Mouse (Mus musculus) C2C12 (cell line): ENCODE measurements at regions not wholly inside any gene's neighbourhood (a gene's known extent, or its start where the extent isn't known, plus 50 kb on each side); places are given as distances from the start of the nearest gene placed in this dataset.

Experiments used
- H3K27me3 ChIP-seq: one replicate; pipeline ENCODE4 v1.6.1; 2011; ENCODE audit not compliant: control insufficient read depth, insufficient read depth, insufficient read length
- H3K36me3 ChIP-seq: one replicate; pipeline ENCODE4 v1.6.1; 2011; ENCODE audit not compliant: control insufficient read depth, insufficient read depth
- H3K4me3 ChIP-seq: one replicate; pipeline ENCODE4 v1.5.1; 2011; ENCODE audit warnings: mild to moderate bottlenecking, control low read depth; ENCODE audit not compliant: poor library complexity, insufficient read depth, severe bottlenecking
- H3K79me2 ChIP-seq: one replicate; pipeline ENCODE4 v1.6.1; 2011; ENCODE audit not compliant: control insufficient read depth, insufficient read depth
- H3K79me3 ChIP-seq: one replicate; pipeline ENCODE4 v1.6.1; 2011; ENCODE audit warnings: low read depth, control low read depth
- H3ac ChIP-seq: one replicate; pipeline ENCODE3; 2011; ENCODE audit warnings: low read depth; ENCODE audit not compliant: control insufficient read depth, insufficient read length
- CEBPB ChIP-seq: IDR thresholded peaks from one replicate; pipeline ENCODE4 v1.6.1; 2011; ENCODE audit warnings: low read depth, mild to moderate bottlenecking, control low read depth, moderate library complexity
- CTCF ChIP-seq: IDR thresholded peaks from one replicate; pipeline ENCODE4 v1.5.1; 2011; ENCODE audit not compliant: control insufficient read depth, insufficient read depth, insufficient read length
- FOSL1 ChIP-seq: IDR thresholded peaks from one replicate; pipeline ENCODE4 v1.8.0; 2011; ENCODE audit warnings: mild to moderate bottlenecking, low read length; ENCODE audit not compliant: poor library complexity, insufficient read depth, severe bottlenecking
- MAX ChIP-seq: IDR thresholded peaks from one replicate; pipeline ENCODE4 v1.6.1; 2011; ENCODE audit warnings: mild to moderate bottlenecking, control low read depth
- MYOD1 ChIP-seq: IDR thresholded peaks from one replicate; pipeline ENCODE4 v1.6.1; 2011; ENCODE audit warnings: low read depth; ENCODE audit not compliant: control insufficient read depth, insufficient read length
- MYOG ChIP-seq: IDR thresholded peaks from one replicate; pipeline ENCODE4 v1.6.1; 2011; ENCODE audit not compliant: control insufficient read depth, insufficient read length; ENCODE audit errors: extremely low read depth
- USF1 ChIP-seq: IDR thresholded peaks from one replicate; pipeline ENCODE4 v1.6.1; 2011; ENCODE audit warnings: low read depth, mild to moderate bottlenecking, control low read depth, moderate library complexity

DNA sequence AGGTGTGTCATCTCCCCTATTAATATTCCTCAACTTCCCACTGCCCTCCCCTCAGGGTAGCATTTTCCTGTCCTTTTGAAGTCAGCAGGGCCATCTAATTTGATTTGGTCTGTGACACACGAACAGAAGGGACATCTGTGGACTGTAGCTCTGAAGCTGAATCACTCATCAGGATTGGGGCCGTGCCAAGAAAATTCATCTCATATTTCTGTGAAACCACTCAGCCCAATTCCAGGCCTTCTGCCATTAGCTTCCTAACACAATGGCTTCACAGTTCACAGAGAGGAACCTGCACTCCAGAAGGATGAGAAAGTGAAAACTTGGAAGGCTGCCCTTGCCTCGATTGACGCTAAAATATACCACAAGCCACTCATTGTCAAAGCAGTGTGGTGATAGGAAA, 86.1 kb downstream of the Abhd5 start:
- TF ChIP-seq MAX (no peak), CTCF (no peak)
- Histone ChIP-seq H3K36me3 (no peaks in the 10 kb centered on the region), H3K79me3 (no peaks in the 10 kb centered on the region), H3K27me3 (peaks cover 4% of the 10 kb centered on the region), H3K79me2 (no peaks in the 10 kb centered on the region), H3K4me3 (no peak overlapping the region), H3ac (no peak overlapping the region)

DNA sequence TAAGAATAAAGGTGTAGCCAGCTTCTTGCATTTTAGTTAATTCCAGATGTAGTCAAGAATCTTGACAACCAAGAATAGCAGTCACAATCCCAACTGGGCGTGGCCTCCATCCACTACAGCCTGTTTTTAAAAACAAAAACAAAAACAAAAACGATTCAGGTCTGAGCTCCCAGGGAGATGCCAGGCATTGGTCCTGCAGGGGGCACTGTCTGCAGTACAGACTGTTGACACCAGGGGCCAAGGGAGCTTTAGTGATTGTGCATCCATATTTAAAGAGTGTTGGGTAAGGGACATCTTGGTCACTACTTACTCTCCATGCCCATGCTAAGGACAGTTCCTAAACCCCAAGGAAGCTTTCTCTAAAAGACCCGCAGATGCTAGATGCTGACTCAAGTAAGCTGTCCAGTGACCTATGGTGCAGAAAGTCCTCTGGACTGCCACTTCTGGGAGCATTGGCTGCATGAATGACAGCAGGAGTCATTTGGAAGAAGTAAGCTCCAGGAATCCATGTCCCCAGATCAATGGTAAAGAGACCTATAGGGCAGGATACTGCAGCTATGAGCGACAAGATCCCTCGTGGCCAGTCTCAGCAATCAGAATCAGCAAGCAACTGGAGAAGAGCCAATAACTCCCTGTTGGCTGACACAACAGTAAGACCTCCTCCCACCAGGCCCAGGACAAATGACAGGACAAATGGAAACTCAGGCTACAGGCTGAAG, 95.1 kb downstream of the Abhd5 start:
- H3ac ChIP-seq, result no peak overlapping the region

GRCm38 (mm10) chr9:122447568-122447967, 96.2 kb downstream of the Abhd5 start:
- H3K79me3 ChIP-seq, result no peaks in the 10 kb centered on the region

More for the DNA sequence above, 95.1 kb downstream of the Abhd5 start:
- Histone ChIP-seq H3K79me2 (no peaks in the 10 kb centered on the region), H3K4me3 (no peak overlapping the region), H3K79me3 (no peaks in the 10 kb centered on the region), H3K27me3 (peaks cover 14% of the 10 kb centered on the region), H3K36me3 (no peaks in the 10 kb centered on the region)
- TF ChIP-seq MYOD1 (no peak), FOSL1 (no peak)

DNA sequence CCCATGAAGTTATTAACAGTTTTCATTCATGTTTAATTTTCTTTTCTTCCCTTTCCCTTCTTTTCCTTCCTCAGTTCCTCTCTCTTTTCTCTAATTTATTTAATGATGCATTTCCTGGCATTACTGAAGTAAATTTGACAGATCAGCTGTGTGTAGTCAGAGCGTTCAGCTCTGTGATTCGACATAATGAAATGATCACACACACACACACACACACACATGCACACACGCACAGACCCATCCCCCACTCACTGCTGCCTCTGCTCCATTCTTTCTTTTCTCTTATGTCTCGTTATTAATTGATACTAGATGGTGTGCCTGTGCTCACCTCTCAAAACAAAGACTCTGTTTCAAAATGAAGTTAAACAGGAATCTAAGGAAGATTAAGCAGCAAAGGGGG, 96.9 kb downstream of the Abhd5 start:
- no peaks in the 10 kb centered on the region for H3K79me3 ChIP-seq
- no peaks in the 10 kb centered on the region for H3K79me2 ChIP-seq
- TF ChIP-seq MAX (no peak), MYOG (no peak), USF1 (no peak), CEBPB (no peak), FOSL1 (no peak), CTCF (no peak)
- peaks cover 10% of the 10 kb centered on the region for H3K27me3 ChIP-seq
- no peaks in the 10 kb centered on the region for H3K36me3 ChIP-seq
- no peak overlapping the region for H3ac ChIP-seq
- H3K4me3 ChIP-seq, result no peak overlapping the region

More at GRCm38 (mm10) chr9:122447568-122447967, 96.2 kb downstream of the Abhd5 start:
- peaks cover 10% of the 10 kb centered on the region for H3K27me3 ChIP-seq
- no peaks in the 10 kb centered on the region for H3K79me2 ChIP-seq
- no peak overlapping the region for H3K4me3 ChIP-seq
- TF ChIP-seq USF1, result no peak
- TF ChIP-seq CEBPB, result no peak
- no peak for TF ChIP-seq MYOG
- no peak for TF ChIP-seq CTCF
- no peak for TF ChIP-seq MYOD1
- no peak for TF ChIP-seq MAX
- no peak for TF ChIP-seq FOSL1
- no peaks in the 10 kb centered on the region for H3K36me3 ChIP-seq
- no peak overlapping the region for H3ac ChIP-seq

DNA sequence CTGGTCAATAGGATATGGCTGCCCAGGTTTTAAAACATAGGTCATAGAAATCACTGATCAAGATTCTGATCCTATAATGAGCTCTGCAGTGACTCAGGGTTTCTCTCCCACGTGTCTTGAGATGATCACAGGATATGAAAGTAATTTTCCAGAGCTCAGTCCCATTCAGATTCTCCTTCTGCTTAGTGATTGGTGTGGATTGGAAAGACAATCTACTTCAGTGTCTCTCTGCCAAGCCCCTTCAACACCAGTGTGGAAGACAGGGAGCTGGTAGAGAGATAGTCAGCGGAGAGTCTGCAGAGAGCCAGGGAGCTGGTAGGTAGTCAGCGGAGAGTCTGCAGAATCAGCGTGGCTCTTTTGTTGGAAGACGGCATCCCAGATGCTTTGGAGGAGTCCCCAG, 99.1 kb downstream of the Abhd5 start:
- no peaks in the 10 kb centered on the region for H3K36me3 ChIP-seq
- H3K79me3 ChIP-seq, result no peaks in the 10 kb centered on the region
- H3K4me3 ChIP-seq, result no peak overlapping the region
- H3K27me3 ChIP-seq, result peaks cover 4% of the 10 kb centered on the region
- no peaks in the 10 kb centered on the region for H3K79me2 ChIP-seq
- no peak overlapping the region for H3ac ChIP-seq
- TF ChIP-seq FOSL1 (no peak), USF1 (no peak), MYOD1 (no peak), CTCF (no peak)

DNA sequence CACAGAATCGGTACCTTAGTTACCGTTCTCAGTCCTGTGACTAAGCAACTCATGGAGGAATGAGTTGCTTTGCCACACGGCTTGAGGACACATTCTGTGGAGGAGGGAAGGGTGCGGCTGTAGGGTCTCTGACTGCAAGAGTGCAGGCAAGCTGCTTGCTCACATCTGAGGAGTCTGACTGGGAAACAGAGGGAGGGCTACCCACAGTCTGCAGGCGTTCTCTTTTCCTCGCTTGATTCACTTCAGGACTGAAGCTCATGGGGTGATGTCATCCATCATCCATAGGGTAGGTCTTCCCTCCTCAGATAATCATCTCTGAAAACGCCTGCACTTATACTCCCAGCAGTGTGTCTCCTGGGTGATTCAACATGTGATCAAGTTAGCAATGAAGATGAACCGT, 103.9 kb downstream of the Abhd5 start:
- Histone ChIP-seq H3K79me2 (no peaks in the 10 kb centered on the region), H3K79me3 (no peaks in the 10 kb centered on the region), H3K4me3 (no peak overlapping the region), H3ac (no peak overlapping the region), H3K36me3 (no peaks in the 10 kb centered on the region), H3K27me3 (peaks cover under 1% of the 10 kb centered on the region)
- TF ChIP-seq USF1, result no peak
- TF ChIP-seq CTCF, result no peak
- TF ChIP-seq FOSL1, result no peak
- no peak for TF ChIP-seq CEBPB
- TF ChIP-seq MYOG, result no peak
- no peak for TF ChIP-seq MYOD1
- no peak for TF ChIP-seq MAX
